8 mouse cellular contexts compared by ENCODE assay signal in the genomic region with DNA sequence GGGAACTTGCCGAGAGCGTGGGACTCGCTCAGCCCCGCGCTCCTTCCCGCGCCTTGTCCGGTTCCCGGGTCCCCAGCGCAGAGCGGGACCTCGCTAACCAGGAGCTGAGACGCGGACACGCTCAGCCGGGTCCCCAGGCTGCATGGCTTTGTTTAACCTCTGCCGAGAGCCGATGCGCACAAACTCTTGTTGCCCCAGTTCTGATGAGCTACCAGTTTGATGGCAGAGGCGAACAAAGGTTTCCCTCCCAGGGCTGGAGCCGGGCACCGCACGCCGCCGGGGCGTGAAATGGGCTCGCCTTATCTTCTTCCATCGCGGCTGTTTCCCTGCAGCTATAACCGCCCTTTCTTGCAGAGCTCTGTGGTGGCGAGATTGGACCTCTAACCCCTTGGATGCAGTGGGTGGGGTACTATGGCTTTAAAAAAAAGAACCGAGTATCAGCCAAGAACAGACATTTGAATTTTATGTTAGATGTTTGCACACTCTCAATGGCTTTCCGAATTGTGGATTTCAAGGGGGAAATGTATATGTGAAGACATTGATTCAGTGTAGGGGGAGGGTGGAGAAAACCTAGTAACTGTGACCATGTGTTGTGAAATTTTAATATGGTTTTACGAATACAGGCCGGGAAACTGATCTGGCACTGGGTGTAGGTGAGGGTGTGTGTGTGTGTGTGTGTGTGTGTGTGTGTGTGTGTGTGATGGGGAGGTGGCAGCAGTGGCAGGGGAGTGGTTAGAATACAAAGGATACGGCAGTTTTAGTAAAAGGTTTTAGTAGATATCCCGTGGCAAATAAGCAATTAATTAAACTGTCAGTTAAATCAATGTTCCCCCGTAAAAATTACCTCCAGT. TPM values are rescaled to one million over a fixed set of nuclear protein-coding genes. Genes with fewer than 3 reads are reported as not detected.
DNase-seq lines count a peak whose midpoint lies in the region; ATAC-seq and TF ChIP-seq lines count a peak whose summit lies in the region.

No protein-coding gene starts in this region.

- H3K4me1 ChIP-seq in kidney, embryonic 15.5 days = peaks cover 17% of the 10 kb centered on the region
- H3K4me1 ChIP-seq in heart, postnatal 0 days (ENCODE audit: control insufficient read depth, insufficient read depth) = no peaks in the 10 kb centered on the region
- H3K4me1 ChIP-seq in limb, embryonic 12.5 days (replicated peaks) = peaks cover 19% of the 10 kb centered on the region
- peaks cover 30% of the 10 kb centered on the region for H3K4me1 ChIP-seq in midbrain, embryonic 15.5 days

- H3K36me3 ChIP-seq in kidney, embryonic 15.5 days = no peaks in the 10 kb centered on the region
- H3K36me3 ChIP-seq in heart, postnatal 0 days (replicated peaks; ENCODE audit: control insufficient read depth, insufficient read depth, low read length) = no peaks in the 10 kb centered on the region
- no peaks in the 10 kb centered on the region for H3K36me3 ChIP-seq in limb, embryonic 12.5 days
- no peaks in the 10 kb centered on the region for H3K36me3 ChIP-seq in midbrain, embryonic 15.5 days (replicated peaks)

- in situ Hi-C loops in Patski (cut with MboI; ENCODE audit: low pct_unique_long_range_greater_than_20kb) = no loop called here

- DNase-seq in kidney, postnatal 25 days = no peak
- no peak for DNase-seq in Patski (ENCODE audit: low read depth, low spot score)
- DNase-seq in embryo, embryonic 11 days = peak; percentile 76
- no peak for DNase-seq in heart, postnatal 0 days (ENCODE audit: low spot score)
- peak; percentile 53 for DNase-seq in testis, postnatal 10 days (ENCODE audit: low spot score)

- H3K4me3 ChIP-seq in kidney, embryonic 15.5 days (replicated peaks) = peak overlapping the region; percentile 70
- peak overlapping the region; percentile 64 for H3K4me3 ChIP-seq in heart, postnatal 0 days (ENCODE audit: low read depth, low read length)
- peak overlapping the region; percentile 72 for H3K4me3 ChIP-seq in limb, embryonic 12.5 days (replicated peaks)
- peak overlapping the region; percentile 96 for H3K4me3 ChIP-seq in midbrain, embryonic 15.5 days

- CTCF ChIA-PET in Patski (lab: Charles Lee) = interaction anchor here (0.8 kb wide), 1 partner anchor 16 kb away, joined by 3 read pairs; no protein-coding TSS in a partner anchor

- POLR2A ChIA-PET in Patski (lab: Charles Lee) = no interaction called here

- no peaks in the 10 kb centered on the region for H3K9me3 ChIP-seq in kidney, embryonic 15.5 days (replicated peaks)
- H3K9me3 ChIP-seq in heart, postnatal 0 days (replicated peaks; ENCODE audit: control insufficient read depth, low read length) = no peaks in the 10 kb centered on the region
- no peaks in the 10 kb centered on the region for H3K9me3 ChIP-seq in limb, embryonic 12.5 days
- no peaks in the 10 kb centered on the region for H3K9me3 ChIP-seq in midbrain, embryonic 15.5 days

- TF ChIP-seq CTCF in Patski (IDR thresholded peaks at IDR 0.05) = no peak
- TF ChIP-seq CTCF in heart, postnatal 0 days (IDR thresholded peaks at IDR 0.05; ENCODE audit: low read depth) = no peak

- peak; percentile 82 for ATAC-seq in kidney, embryonic 15.5 days (replicated peaks; ENCODE audit: low FRiP score)
- peak; percentile 52 for ATAC-seq in Patski
- ATAC-seq in heart, postnatal 0 days (ENCODE audit: insufficient read depth, low read depth) = peak; percentile 68
- ATAC-seq in limb, embryonic 12.5 days (ENCODE audit: insufficient number of reproducible peaks, insufficient read depth, low FRiP score, low TSS enrichment, low read depth) = peak; percentile 66
- ATAC-seq in midbrain, embryonic 15.5 days (replicated peaks) = peak; percentile 84

- H3K9ac ChIP-seq in kidney, embryonic 15.5 days = peak overlapping the region; percentile 86
- peak overlapping the region; percentile 48 for H3K9ac ChIP-seq in heart, postnatal 0 days (replicated peaks; ENCODE audit: low read depth, low read length)
- peak overlapping the region; percentile 92 for H3K9ac ChIP-seq in limb, embryonic 12.5 days (replicated peaks)
- H3K9ac ChIP-seq in midbrain, embryonic 15.5 days = peak overlapping the region; percentile 100

- H3K4me2 ChIP-seq in kidney, embryonic 15.5 days = peak overlapping the region; percentile 97
- peak overlapping the region; percentile 99 for H3K4me2 ChIP-seq in heart, postnatal 0 days (ENCODE audit: low read depth, low read length)
- peak overlapping the region; percentile 83 for H3K4me2 ChIP-seq in limb, embryonic 12.5 days
- H3K4me2 ChIP-seq in midbrain, embryonic 15.5 days = peak overlapping the region; percentile 67

- peak overlapping the region; percentile 86 for H3K27ac ChIP-seq in kidney, embryonic 15.5 days
- no peak overlapping the region for H3K27ac ChIP-seq in heart, postnatal 0 days (ENCODE audit: low read depth)
- peak overlapping the region; percentile 88 for H3K27ac ChIP-seq in limb, embryonic 12.5 days
- H3K27ac ChIP-seq in midbrain, embryonic 15.5 days = peak overlapping the region; percentile 99

- WGBS in kidney, embryonic 15.5 days = under 1% methylated on average over 38 of the region's 38 CpGs
- WGBS in heart, postnatal 0 days = 9% methylated on average over 38 of the region's 38 CpGs
- WGBS in limb, embryonic 12.5 days = under 1% methylated on average over 38 of the region's 38 CpGs
- under 1% methylated on average over 38 of the region's 38 CpGs for WGBS in midbrain, embryonic 15.5 days

- 0 out of 2 replicates have a peak, but pooled peaks cover 12% of the 10 kb centered on the region for H3K27me3 ChIP-seq in kidney, embryonic 15.5 days
- peaks cover 22% of the 10 kb centered on the region for H3K27me3 ChIP-seq in Patski
- 0 out of 2 replicates have a peak, but pooled peaks cover 4% of the 10 kb centered on the region for H3K27me3 ChIP-seq in heart, postnatal 0 days (ENCODE audit: control insufficient read depth, insufficient read depth, low read length)
- H3K27me3 ChIP-seq in limb, embryonic 12.5 days = 0 out of 2 replicates have a peak, but pooled peaks cover 5% of the 10 kb centered on the region
- H3K27me3 ChIP-seq in midbrain, embryonic 15.5 days (replicated peaks) = no peaks in the 10 kb centered on the region

- TF ChIP-seq EP300 in heart, postnatal 0 days (IDR thresholded peaks at IDR 0.05; ENCODE audit: low read depth) = no peak

RNA-seq across cellular contexts. Expression of a gene that starts 2.0 kb away (rescaled TPM):
- 17.2 and 17.3 TPM in 2 replicates for polyA plus RNA-seq in kidney, embryonic 15.5 days (2015; fragmentation: Nextera tagmentation; extraction: Ambion mirVana)
- 1.7 TPM for polyA plus RNA-seq in Patski (2021)
- 7.3 and 20.1 TPM in 2 replicates for total RNA-seq in heart, postnatal 0 days (2014; rRNA removed; ENCODE audit: low replicate concordance)
- polyA plus RNA-seq in heart, postnatal 0 days (2015; fragmentation: Nextera tagmentation; extraction: Ambion mirVana) = 18.8 and 20.6 TPM in 2 replicates
- polyA plus RNA-seq in limb, embryonic 12.5 days (2016; fragmentation: Nextera tagmentation; extraction: Ambion mirVana) = 22.0 and 31.9 TPM in 2 replicates
- 71.4 and 79.5 TPM in 2 replicates for polyA plus RNA-seq in midbrain, embryonic 15.5 days (2015; fragmentation: Nextera tagmentation; extraction: Ambion mirVana)

Comparison
In these comparisons a context has a peak if more than half of its experiments do, and no peak if none do; other contexts are left out.
1. H3K9ac ChIP-seq: peak in every context shown above with its lines; median percentile 100 in midbrain, embryonic 15.5 days; 92 in limb, embryonic 12.5 days; 86 in kidney, embryonic 15.5 days; 48 in heart, postnatal 0 days.
2. DNase-seq: peak in embryo, embryonic 11 days (single experiment) and testis, postnatal 10 days (single experiment); none in kidney, postnatal 25 days (0 of 2), Patski (single experiment) and heart, postnatal 0 days (single experiment).
3. Peak in every context shown above with its lines, with median percentiles within 50 percentile points of each other: ATAC-seq, H3K4me2 ChIP-seq and H3K4me3 ChIP-seq.